ENCODE assay signal across 9 mouse cellular contexts in the genomic region with DNA sequence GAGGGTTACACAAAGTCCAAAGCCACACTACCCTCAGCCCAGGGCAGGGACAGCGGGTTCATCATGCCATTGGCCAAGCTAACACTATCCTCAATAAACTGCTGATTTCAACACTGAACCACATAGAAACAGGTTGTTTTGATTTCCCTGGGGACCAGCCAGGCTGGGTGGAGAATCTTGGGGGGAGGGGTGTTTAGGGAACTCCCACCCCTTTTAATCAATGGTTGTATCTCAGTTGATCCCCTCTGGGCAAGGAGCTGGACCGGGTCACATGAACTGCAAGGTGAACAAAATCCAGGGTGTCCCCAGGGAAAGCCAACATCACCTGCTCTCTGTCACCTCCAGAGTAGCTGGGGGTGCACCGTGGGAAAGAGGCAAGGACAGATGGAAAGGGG. TPM values are rescaled to one million over a fixed set of nuclear protein-coding genes. Genes with fewer than 3 reads are reported as not detected.
DNase-seq lines count a peak whose midpoint lies in the region; ATAC-seq and TF ChIP-seq lines count a peak whose summit lies in the region.
"Had no signal": no experiment of that assay in that cellular context is flagged by ENCODE, and none has a peak within 500 bp of the region (broad histone marks: within the 10 kb centered on the region; RNA-seq: fewer than 3 reads in every experiment).

No protein-coding gene starts in this region.

- no peak for TF ChIP-seq CTCF in bone marrow macrophage, adult 2 months (IDR thresholded peaks at IDR 0.05; ENCODE audit: low read depth, low read length)

- peak overlapping the region; percentile 93 for H3K27ac ChIP-seq in heart, embryonic 15.5 days
- H3K27ac ChIP-seq in bone marrow macrophage, adult 2 months (ENCODE audit: insufficient read depth, low read depth, low read length): no peak overlapping the region
- peak overlapping the region; percentile 50; the same call in 1 of the 2 replicates for H3K27ac ChIP-seq in heart, embryonic 16.5 days (ENCODE audit: low read length)

- 34% methylated on average over 3 of the region's 3 CpGs for WGBS in heart, embryonic 15.5 days
- 36% methylated on average over 3 of the region's 3 CpGs for WGBS in heart, embryonic 16.5 days

- peak overlapping the region; percentile 71 for H3K4me3 ChIP-seq in heart, embryonic 15.5 days
- H3K4me3 ChIP-seq in bone marrow macrophage, adult 2 months (ENCODE audit: insufficient read depth, low read length): peak overlapping the region; percentile 80
- H3K4me3 ChIP-seq in heart, embryonic 16.5 days (ENCODE audit: low read length): peak overlapping the region; percentile 83

- no peak for TF ChIP-seq POLR2A in bone marrow macrophage, adult 2 months (IDR thresholded peaks at IDR 0.05; ENCODE audit: borderline replicate concordance, low read depth, low read length)

- H3K9me3 ChIP-seq in heart, embryonic 15.5 days (replicated peaks): no peaks in the 10 kb centered on the region
- H3K9me3 ChIP-seq in heart, embryonic 16.5 days (replicated peaks; ENCODE audit: control insufficient read depth, low read length): no peaks in the 10 kb centered on the region

- no peak for ATAC-seq in heart, embryonic 15.5 days (replicated peaks; ENCODE audit: insufficient number of reproducible peaks, insufficient read depth, low FRiP score, low read depth)
- no peak for ATAC-seq in heart, embryonic 16.5 days (replicated peaks; ENCODE audit: extremely low read depth, insufficient read depth, low FRiP score)
- ATAC-seq in CD4-positive, CD25-positive, alpha-beta regulatory T cell, adult 4 months: no peak
- no peak for ATAC-seq in frontal cortex, adult (ENCODE audit: low TSS enrichment)

- DNase-seq in heart, postnatal 10 days: no peak
- DNase-seq in lung, postnatal 36 days: peak; percentile 60
- DNase-seq in adrenal gland, adult 18-20 months (ENCODE audit: low spot score in 2 of 2): no peak

- intact Hi-C loops in heart, postnatal 10 days (cut with DNase I): no loop called here

- H3K36me3 ChIP-seq in heart, embryonic 15.5 days: no peaks in the 10 kb centered on the region
- H3K36me3 ChIP-seq in heart, embryonic 16.5 days (ENCODE audit: control insufficient read depth, insufficient read depth): no peaks in the 10 kb centered on the region

- no peaks in the 10 kb centered on the region for H3K27me3 ChIP-seq in heart, embryonic 15.5 days
- H3K27me3 ChIP-seq in heart, embryonic 16.5 days (ENCODE audit: control insufficient read depth, insufficient read depth, low read length): no peaks in the 10 kb centered on the region

- H3K4me2 ChIP-seq in heart, embryonic 15.5 days: peak overlapping the region; percentile 77
- peak overlapping the region; percentile 87 for H3K4me2 ChIP-seq in heart, embryonic 16.5 days (ENCODE audit: low read depth, low read length)

- peaks cover 63% of the 10 kb centered on the region for H3K4me1 ChIP-seq in heart, embryonic 15.5 days (replicated peaks)
- peaks cover 29% of the 10 kb centered on the region for H3K4me1 ChIP-seq in bone marrow macrophage, adult 2 months (ENCODE audit: control insufficient read depth, insufficient read depth, low read length)
- H3K4me1 ChIP-seq in heart, embryonic 16.5 days (ENCODE audit: control insufficient read depth, insufficient read depth, low read length): peaks cover 56% of the 10 kb centered on the region

- peak overlapping the region; percentile 89 for H3K9ac ChIP-seq in heart, embryonic 15.5 days
- H3K9ac ChIP-seq in heart, embryonic 16.5 days (ENCODE audit: low read length): peak overlapping the region; percentile 95

RNA-seq across cellular contexts. Expression of gene Sulf2, which starts 2.1 kb away (rescaled TPM):
- 80.6 and 94.0 TPM in 2 replicates for polyA plus RNA-seq in heart, embryonic 15.5 days (2015; fragmentation: Nextera tagmentation; extraction: Ambion mirVana)
- 10 to 100 TPM; 84.5 to 88.7 TPM for total RNA-seq in heart, postnatal 10 days (2021)
- 74.9 and 77.0 TPM in 2 replicates for polyA plus RNA-seq in bone marrow macrophage, adult 2 months (2012; ENCODE audit: insufficient read depth, insufficient read length, missing spikeins)
- 61.8 and 73.3 TPM in 2 replicates for polyA plus RNA-seq in heart, embryonic 16.5 days (2015; fragmentation: Nextera tagmentation; extraction: Ambion mirVana)
- 1 to 10 TPM; 2.5 to 5.6 TPM for polyA plus RNA-seq in CD4-positive, CD25-positive, alpha-beta regulatory T cell, adult 4 months (2017; shearing (Covaris generic))
- total RNA-seq in adrenal gland, adult 18-20 months (2021): 100 to 1,000 TPM in 1 of 2 experiments, 10 to 100 TPM in 1; 50.8 to 108 TPM
- total RNA-seq: MEL had no signal
